Mouse (Mus musculus): ENCODE measurements around the gene Tenm4. TPM values are rescaled to one million over a fixed set of nuclear protein-coding genes. Genes with fewer than 3 reads are reported as not detected.
A peak's percentile ranks its signal among the peaks of the same experiment; 100 is the strongest.

The Tenm4 gene
- total RNA-seq, 2 experiments from 2014 or later, result 16.0 to 23.0 TPM

DNA sequence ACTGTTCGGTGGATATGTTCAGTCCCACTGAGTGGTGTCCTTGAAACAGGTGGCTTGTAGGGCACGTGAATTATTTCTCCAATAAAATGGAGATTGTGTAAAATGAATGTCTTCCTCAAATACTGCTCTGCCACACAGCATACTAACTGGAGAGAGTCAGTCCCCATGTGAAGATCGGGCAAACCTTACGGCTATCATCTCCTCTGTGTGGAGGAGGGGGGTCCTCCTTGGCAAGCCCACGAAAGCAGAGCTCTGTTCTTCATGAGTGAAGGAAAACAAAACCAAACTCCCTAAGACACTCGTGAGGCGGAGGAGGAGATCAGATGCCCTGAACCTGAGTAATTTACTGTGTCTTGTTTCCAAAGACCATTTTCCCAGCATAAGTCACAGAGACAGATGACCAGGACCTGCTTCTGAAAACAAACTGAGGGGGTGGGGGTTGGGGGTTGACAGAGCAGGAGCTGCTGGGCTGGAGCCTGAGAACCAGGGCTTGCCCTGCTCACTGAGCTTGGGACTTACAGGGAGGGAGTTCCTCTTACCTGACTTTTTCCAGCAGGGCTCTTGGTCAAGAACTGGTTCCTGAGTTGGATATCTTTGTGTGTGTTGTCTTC, 464.9 kb downstream of the Tenm4 start:
- DNase-seq (ENCODE audit: low spot score in 2 of 2), result no peak

DNA sequence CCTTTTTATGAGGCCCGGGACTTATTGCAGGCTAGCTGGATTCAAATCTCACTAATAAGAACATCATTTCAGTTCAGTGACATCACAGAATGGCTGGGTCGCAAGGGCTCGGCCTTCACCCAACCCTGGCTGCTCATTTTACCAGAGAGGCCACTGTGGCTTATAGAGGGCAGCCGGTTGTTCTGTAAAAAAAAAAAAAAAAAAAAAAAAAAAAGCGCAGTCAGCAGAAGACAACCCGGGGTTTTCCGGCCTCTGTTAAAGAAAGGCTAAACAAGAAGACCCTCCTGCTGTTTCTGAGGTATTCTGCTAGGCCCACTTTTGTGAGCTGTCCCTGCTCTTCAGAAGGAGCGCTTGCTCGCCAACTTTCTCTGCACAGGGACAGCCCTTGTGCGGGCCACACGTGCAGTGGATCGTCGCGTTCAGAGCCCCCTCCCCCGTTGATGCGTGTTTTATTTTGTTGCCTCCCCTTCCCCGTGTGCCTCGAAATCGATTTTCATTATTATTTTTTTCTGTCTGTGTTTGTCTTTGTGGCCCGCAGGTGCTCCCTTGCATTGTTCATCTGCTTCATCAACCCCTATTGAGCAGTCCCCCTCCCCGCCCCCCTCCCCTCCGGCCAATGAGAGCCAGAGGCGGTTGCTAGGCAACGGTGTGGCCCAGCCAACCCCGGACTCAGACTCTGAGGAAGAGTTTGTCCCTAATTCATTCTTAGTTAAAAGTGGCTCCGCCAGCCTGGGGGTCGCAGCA, 472.6 kb downstream of the Tenm4 start:
- peak in 1 of 2 experiments; percentile 48 for DNase-seq (ENCODE audit: low spot score in 2 of 2)

DNA sequence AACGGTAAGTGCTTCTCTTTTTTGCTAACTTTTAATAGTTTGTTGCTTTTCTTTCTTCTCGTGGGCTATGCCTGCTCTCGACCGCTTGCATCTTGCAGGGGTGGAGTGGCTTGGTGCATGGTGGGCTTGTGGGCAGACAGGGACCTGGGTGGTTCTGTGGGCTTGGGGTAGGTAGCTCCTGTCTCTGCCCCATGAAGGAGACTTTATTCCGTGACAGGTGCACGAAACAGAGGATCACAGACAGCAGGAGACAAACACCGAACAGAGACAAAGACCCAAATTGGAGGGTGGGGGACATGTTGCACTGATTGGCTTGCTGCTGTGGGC, 473.1 kb downstream of the Tenm4 start:
- no peak for DNase-seq (ENCODE audit: low spot score in 2 of 2)

DNA sequence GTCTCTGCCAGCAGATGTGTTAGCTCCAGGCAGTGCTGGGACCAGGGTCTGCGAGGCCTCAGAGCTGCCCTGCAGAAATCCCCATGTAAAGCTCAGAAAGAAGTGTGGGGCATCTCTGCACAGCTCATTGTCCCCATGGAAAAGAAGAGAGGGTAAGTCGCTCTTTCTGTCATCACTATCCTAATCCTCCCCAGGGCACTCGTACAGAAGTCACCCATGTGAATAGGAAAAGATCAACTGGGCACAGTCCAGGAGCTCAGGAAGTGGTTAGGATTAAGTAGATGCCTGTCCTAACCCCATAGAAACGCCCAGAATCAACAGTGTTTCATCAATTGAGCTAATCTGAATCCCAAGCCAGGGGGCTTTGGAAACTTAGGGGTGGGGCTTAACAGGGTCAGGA, 476.6 kb downstream of the Tenm4 start:
- DNase-seq (ENCODE audit: low spot score in 2 of 2), result no peak

DNA sequence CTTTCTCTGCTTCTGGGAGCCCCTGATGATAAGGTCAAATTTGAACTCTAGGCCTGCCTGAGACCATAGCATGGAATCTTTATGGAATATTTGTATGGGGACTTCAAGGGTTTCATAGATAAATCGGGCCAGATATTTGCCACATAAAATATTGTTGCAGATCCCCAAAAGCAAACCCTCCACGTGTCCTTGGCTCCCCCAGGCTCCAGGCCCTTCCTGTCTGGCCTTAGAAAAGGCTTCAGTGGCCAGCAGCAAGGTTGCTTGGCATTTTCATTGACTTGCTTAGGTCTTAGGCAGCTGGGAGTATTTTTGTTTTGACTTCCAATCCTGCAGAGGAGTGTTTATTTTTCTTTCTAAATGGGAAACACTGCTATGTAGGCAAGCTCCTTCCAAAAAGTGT, 477.6 kb downstream of the Tenm4 start:
- no peak for DNase-seq (ENCODE audit: low spot score in 2 of 2)

DNA sequence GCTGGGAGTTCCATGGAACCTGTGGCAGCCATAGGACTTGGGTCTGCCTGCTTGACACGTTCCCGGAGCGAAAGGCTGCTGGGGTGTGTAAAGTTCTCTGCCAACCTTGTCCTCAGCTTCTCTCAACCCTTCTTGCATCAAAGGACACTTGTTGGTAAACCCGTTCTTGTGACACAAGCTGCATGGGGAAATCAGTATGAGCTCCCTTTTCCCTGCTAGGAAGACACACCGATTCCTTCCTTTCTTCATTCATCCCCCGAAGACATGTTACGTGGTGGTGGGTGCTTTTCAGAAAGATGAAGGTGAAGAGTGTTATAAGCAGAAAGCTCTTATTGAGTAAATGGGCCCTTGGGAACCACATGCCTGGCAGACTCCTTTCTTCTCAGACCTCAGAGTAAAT, 478.1 kb downstream of the Tenm4 start:
- no peak for DNase-seq (ENCODE audit: low spot score in 2 of 2)

DNA sequence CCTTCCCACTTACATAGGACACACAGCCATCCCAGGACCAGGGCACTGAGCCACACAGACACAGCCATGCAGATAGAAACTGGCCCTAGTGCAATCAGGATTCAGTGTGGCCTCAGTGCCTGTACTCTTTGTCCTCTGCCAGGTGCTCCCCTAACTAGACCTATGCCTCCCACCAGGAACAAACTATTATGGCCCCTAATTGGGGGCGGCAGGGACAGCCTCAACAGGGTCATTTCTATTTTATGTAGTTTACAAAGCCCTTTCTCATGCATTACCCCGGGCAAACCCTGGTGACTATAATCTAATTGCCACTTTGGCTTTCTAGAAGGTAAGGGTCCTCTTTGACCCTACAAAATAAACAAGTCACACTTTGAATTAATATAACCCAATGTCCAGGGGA, 479.4 kb downstream of the Tenm4 start:
- no peak for DNase-seq (ENCODE audit: low spot score in 2 of 2)

DNA sequence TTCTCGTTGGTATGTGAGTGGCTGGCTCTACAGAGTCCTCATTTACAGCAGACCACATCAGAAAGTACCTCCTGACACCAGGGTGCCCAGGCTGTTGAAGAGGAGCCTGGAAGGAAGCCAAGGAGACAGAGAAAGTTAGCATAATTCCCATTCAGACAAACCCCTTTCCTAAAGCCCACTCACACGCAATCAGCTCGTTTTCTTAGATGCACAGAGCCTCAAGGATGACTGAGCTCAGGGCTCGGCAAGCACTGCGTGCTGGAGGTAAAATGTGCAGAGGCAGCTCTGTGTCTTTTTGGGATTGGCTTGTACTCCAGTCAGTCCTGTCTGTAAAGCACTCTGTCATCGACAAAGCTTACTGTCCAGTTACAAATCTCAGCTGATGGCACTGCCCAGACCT, 480.0 kb downstream of the Tenm4 start:
- no peak for DNase-seq (ENCODE audit: low spot score in 2 of 2)

DNA sequence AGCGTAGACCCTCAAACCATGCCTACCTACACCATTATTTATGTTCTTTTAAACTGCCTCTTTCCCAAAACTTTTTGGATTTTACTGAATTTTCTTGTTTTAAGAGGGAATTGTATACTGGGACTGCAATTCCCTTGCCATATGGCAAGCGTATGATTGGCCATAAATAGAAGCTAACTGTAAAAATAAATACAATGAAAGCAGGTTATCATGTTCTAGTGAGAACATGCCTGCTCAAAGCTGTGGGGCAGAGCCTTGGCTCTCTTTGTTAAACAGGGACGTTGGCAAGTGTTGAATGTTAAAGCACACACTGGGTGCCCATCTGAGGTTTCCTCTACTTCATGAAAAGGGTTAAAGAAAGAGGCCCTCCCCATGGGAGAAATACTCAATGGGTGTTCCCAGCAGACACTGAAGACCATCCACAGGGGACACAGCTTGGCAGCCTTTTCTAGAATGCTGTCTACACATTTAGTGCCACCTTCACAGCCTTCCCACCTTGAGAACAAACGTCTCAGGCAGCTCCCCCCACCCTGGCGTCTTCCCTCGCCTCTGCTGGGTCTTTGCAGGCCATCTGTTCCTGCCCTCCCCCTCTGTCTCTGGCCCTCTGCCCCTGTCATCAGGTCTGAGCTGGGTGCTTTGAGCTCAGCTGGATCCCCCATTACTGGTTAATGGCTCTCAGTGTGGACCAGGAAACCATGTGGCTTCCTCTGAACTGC, 480.7 kb downstream of the Tenm4 start:
- DNase-seq (ENCODE audit: low spot score in 2 of 2), result no peak

DNA sequence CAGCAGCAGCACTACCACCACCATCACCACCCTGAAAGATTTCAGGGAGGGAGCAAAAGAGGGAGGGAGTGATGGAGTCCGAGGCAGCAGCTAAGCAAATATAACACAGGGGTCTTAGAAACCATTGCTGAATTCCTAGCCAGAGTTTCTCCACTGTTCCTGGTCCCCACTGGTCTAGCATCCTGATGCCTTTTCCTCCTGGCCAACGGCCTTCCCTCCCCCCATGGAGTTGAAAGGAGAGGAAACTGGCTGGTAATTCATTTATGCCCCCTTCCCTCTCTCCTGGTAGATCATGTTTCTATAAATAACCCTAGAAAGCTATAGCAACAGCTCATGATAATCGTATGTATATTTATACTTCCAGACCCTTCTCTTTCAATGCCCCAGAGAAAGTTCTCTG, 481.8 kb downstream of the Tenm4 start:
- DNase-seq (ENCODE audit: low spot score in 2 of 2), result no peak

DNA sequence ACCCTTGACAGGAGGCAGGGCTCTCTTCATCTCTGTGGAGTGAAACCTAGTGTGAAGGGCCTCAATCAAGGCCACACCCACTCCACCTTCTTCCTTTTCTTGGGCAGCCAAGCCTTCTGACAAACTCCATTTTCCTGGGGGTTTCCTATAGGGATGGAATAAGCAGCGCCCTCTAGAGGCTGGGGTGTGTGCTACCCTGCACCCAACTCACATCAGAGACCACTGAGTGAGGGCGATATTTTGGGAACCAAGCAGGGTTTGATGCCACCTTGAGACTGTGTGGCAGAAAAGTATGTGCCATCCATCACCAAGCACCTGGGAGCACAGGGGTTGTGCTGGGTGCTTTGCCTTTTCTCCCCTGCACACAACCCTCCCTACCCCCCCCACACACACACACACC, 483.2 kb downstream of the Tenm4 start:
- DNase-seq (ENCODE audit: low spot score in 2 of 2), result no peak

DNA sequence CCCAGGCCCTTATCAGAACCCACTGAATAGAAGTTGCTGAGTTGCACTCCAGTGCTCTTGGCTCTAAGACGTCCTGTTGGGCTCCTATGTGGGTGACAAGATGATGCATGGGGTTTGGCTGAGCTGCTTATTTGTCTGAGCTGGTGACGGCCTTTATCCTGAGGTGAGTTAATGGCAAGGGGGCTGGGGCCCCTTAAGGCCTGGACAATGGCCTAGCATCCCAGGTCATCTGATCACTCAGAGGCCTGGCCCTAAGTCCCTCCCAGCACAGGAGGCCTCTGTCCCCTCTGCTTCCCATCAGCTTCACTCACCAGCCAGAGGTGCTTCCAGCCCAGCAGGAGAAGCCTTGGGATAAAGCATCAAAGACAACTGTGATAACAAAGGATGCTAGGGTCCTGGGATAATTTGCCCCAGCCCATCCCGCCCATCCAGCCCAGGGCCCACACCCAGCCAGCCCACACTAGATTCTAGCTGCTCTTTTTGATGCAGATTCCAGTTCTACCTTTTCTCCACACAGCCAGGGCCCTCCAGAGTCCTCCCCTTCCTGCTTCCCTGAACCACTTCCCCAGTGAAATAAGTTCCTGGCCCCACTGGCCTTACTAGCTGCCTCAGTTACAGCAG, 484.2 kb downstream of the Tenm4 start:
- no peak for DNase-seq (ENCODE audit: low spot score in 2 of 2)

DNA sequence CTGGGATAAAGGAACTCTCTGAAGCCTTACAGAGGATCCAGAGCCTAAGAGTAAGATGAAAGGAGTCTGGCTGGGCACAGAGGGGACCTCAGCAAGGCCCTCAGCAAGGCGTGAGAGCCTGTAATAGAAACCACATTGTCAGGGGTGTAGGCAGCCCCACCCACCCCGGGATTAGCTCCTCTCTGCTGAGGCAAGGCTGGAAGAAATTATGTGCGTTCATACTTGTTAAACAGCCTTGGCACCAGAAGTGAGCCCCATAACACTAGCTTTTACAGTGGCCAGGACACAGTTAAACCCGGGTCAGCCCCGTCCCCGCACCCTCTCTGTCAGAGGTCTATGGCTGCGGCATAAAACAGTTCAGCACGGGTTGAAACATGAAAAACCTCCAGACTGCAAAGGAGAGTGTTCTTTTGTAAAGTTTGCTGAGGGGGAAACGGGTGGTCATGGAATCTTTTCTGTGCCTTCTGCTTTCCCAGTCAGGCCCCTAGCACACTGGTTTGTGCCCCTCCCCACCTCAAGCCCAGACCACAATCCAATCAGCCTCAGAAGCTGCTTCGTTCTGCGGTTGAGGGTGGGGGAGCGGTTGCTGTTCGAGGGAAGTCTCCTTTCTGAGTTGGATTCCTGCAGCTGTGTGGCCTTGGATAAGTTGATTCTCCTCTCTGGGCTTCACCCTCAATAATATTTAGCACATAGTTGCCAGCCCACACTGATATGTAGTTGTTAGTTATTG, 486.2 kb downstream of the Tenm4 start:
- peak in 1 of 2 experiments; percentile 32 for DNase-seq (ENCODE audit: low spot score in 2 of 2)

DNA sequence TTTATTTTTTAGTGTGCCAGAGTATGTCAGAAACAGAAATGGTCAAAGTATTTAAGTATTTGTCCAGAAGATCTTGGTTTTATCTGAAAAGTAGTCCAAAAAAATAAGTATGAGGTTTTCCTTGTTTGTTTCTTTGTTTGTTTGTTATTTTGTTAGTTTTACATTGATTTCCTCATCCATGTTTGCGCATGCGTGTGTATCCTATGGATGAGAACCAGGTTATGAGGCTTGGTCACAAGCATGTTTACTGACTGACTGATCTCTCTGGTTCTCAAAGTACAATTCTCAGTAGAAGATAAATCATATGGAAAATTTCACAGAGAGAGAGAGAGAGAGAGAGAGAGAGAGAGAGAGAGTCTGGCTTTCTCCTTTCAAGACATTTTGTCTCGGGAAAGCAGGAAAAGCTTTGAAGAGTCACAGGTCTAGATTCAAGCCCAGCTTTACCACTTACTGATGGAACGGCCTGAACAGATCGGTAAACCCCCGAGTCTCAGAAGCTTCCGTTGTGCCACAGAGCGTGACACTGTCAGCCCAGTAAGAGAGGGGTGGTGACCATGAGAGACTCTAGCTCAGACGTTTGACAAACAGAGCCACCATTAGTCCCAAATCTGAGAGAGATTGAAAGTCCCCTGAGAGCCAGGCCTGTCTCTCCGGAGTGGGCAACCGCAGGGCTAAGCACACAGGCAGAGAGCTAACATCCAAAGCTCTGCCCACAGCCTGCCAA, 487.0 kb downstream of the Tenm4 start:
- no peak for DNase-seq (ENCODE audit: low spot score in 2 of 2)

DNA sequence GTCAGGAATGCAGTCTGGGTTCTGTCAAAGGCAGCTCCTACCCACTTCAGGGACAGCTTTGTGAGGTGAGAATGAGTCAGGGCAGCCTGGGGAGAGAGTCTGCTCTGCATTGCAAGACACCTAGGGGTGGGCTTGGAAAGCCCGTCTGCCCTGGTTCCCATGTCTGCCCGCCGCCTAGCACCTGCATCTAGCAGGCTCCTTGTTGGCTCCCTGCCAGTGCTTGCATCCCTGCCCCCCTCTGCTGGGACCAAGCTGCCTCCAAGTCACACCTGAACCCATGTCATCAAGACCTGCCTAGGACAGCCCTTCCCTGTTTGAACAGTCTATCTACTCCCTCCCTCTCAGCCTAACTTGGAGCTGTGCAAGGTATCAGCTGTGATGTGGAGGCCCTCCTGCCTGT, 489.9 kb downstream of the Tenm4 start:
- no peak for DNase-seq (ENCODE audit: low spot score in 2 of 2)

DNA sequence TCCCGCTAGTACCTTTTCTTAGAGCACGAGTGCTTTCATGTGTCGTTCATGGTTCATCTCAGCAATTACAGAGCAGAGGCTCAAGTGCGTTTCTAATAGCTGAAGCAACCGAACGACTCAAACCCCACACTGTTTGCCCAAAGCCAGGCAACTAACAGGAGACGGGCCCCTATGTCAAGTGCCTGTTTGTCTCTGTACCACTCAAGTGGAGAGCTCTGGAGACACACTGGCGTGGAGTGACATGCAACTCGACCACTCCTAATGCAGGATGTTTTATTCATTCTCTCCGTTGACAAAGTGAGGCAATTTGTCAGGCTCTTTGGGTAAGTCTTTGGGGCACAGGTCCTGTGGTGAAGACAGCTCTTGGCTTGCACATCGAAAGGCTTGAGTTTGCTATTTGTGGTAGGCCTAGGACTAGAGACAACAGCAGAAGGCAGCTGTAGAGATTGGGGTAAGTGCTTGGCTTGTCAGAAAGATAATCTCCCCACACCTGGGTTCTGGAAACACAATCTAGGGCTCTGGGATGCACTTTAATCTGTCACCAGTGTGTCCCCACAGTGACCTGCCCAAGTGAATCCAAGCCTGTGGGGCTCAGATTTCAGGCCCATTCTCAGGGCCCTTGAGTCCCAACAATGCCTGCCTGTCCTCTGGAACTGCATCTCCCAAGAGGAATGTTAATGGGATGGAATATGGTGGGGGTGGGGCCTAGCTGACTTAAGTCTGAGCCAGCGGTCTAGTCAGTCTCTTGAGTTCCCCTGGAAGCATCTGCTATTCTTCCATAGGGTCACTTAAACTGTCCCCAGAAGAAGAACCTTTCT, 490.5 kb downstream of the Tenm4 start:
- DNase-seq (ENCODE audit: low spot score in 2 of 2), result no peak

DNA sequence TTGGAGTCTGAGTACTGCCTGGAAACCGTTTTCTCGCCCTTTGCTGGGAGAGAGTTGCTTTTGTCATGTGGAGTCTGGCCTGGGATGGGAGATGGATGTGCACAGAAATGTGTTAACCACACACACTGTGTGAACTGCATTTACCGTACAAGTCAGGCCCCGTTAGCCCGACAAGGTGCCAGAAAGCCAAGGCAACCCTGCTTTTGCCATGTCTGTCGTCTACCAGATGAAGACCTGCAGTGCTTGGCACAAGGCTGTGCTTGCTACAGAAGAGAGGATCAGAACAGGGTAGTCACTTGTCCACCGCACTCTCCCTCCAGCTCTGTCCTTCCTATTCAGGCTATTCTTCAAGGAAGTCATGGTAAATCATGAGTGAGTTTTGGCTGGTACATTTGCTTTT, 492.3 kb downstream of the Tenm4 start:
- DNase-seq (ENCODE audit: low spot score in 2 of 2), result no peak

DNA sequence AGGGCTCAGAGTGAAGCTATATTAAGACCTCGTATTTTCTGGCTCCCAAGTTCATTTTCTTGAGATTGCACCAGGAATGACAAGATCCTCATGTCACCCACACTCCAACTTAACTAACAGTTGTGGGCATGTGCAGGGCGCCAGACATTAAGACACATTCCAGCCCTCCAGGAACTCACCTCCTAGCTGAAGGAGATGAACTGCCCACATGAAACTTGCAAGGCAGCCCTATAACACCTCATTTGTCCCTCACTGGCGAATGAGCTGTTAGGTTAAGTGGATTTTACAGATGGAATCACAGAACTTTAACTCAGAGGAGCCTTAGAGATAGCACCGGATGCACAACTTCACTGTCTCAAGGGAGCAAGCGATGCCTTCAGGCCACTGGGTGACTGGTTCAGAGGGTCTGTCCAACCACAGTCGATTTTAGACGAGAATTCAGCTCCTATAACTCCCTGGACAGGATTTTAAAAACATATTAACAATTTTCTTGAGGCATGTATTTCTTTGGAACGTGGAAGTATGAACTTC, 495.4 kb downstream of the Tenm4 start:
- no peak for DNase-seq (ENCODE audit: low spot score in 2 of 2)

DNA sequence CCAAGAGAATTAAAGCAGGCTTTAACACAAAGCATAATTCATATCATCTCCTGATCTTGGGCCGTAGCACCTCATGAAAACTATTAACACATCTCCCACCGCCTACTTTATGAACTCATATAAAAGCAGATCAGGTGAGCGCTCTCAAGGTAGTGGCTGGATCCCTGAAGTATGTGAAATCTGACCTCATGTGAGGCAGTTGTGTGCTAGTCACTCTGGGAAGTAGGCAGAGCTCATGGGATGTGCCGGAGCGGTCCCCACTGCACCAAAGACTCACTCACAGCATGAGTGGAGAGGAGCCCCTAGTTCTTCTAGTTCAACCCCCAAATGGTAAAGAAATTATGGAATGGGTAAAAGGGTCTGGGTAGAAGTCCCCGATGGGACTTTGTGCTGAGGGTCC, 496.6 kb downstream of the Tenm4 start:
- DNase-seq (ENCODE audit: low spot score in 2 of 2), result no peak

DNA sequence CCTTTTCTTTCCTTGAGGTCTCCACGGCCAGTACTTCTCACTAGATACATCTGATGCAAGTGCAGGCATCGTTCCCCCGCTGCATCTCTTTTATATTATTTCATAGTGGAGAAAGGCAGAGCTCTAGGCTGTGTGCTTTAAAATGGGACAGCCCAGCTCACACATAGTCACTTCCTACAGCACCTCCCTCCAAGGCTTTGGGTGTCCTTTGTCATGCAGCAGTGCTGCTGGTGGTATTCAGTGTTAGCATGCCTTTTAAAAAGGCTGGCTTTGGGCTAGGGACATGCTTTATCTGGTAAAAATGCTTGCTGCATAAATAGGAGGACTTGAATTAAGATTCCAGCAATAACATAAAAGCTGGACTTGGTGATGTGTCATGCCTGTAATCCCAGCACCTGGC, 499.0 kb downstream of the Tenm4 start:
- no peak for DNase-seq (ENCODE audit: low spot score in 2 of 2)

All from gastrocnemius, postnatal 4 days (tissue).